Mouse (Mus musculus) heart, postnatal 4 days (tissue): Measurements from ENCODE around the gene Daam1. TPM values are rescaled to one million over a fixed set of nuclear protein-coding genes. Genes with fewer than 3 reads are reported as not detected.
A peak's percentile ranks its signal among the peaks of the same experiment; 100 is the strongest.

Experiments
- DNase-seq: peaks from one replicate; pipeline ENCODE4 v3.0.0; 2021
- total RNA-seq, 2 experiments: library from RNA; stranded (reverse); gene quantifications; 2 replicates each; pipeline ENCODE4 v1.2.3; 2021

Daam1 gene
- total RNA-seq, 2 experiments from 2014 or later, result 88.8 to 92.1 TPM

- DNase-seq, result peak; percentile 50
Observed at GRCm38 (mm10) chr12:71933989-71934645, 103.2 kb downstream of the Daam1 start.

- peak; percentile 46 for DNase-seq
Observed at GRCm38 (mm10) chr12:71936636-71937035, 105.8 kb downstream of the Daam1 start.

- peak; percentile 55 for DNase-seq
Observed at GRCm38 (mm10) chr12:71938513-71938912, 107.6 kb downstream of the Daam1 start.

- no peak for DNase-seq
Observed at GRCm38 (mm10) chr12:71941290-71941689, 110.4 kb downstream of the Daam1 start.

- DNase-seq, result no peak
Observed at GRCm38 (mm10) chr12:71943112-71943511, 112.2 kb downstream of the Daam1 start.

- no peak for DNase-seq
Observed at GRCm38 (mm10) chr12:71943646-71944045, 112.8 kb downstream of the Daam1 start.

- no peak for DNase-seq
Observed at GRCm38 (mm10) chr12:71945844-71946243, 115.0 kb downstream of the Daam1 start.

- no peak for DNase-seq
Observed at GRCm38 (mm10) chr12:71946448-71946847, 115.6 kb downstream of the Daam1 start.

- DNase-seq, result no peak
Observed at GRCm38 (mm10) chr12:71948972-71949371, 118.1 kb downstream of the Daam1 start.

- no peak for DNase-seq
Observed at GRCm38 (mm10) chr12:71949606-71950005, 118.7 kb downstream of the Daam1 start.

- DNase-seq, result no peak
Observed at GRCm38 (mm10) chr12:71950095-71950877, 119.4 kb downstream of the Daam1 start.

GRCm38 (mm10) chr12:71954180-71954935 lies 123.5 kb downstream of the Daam1 start:
- no peak for DNase-seq

GRCm38 (mm10) chr12:71956980-71957379 lies 126.1 kb downstream of the Daam1 start:
- DNase-seq, result no peak

GRCm38 (mm10) chr12:71957496-71957895 lies 126.6 kb downstream of the Daam1 start:
- no peak for DNase-seq

GRCm38 (mm10) chr12:71959351-71959991 lies 128.6 kb downstream of the Daam1 start:
- no peak for DNase-seq

GRCm38 (mm10) chr12:71961671-71962070 lies 130.8 kb downstream of the Daam1 start:
- DNase-seq, result no peak

GRCm38 (mm10) chr12:71962616-71963015 lies 131.7 kb downstream of the Daam1 start:
- DNase-seq, result no peak

- no peak for DNase-seq
Observed at GRCm38 (mm10) chr12:71968592-71968991, 137.7 kb downstream of the Daam1 start.

- no peak for DNase-seq
Observed at GRCm38 (mm10) chr12:71969022-71969421, 138.1 kb downstream of the Daam1 start.

GRCm38 (mm10) chr12:71969439-71969838 lies 138.6 kb downstream of the Daam1 start:
- DNase-seq, result no peak

- no peak for DNase-seq
Observed at GRCm38 (mm10) chr12:71969941-71970629, 139.2 kb downstream of the Daam1 start.
